Mouse (Mus musculus) gastrocnemius, adult 2 months (tissue): ENCODE measurements around the gene Anp32b. TPM values are rescaled to one million over a fixed set of nuclear protein-coding genes. Genes with fewer than 3 reads are reported as not detected.

Experiments
- DNase-seq: peaks from one replicate; pipeline ENCODE4 v3.0.0; 2022
- H3K27ac ChIP-seq: fragments of 200-600 bp; 2 replicates; pipeline ENCODE4 v1.8.1; 2022; ENCODE audit warnings: mild to moderate bottlenecking
- H3K4me3 ChIP-seq: fragments of 200-600 bp; 2 replicates; pipeline ENCODE4 v1.8.1; 2022; ENCODE audit warnings: mild to moderate bottlenecking, moderate library complexity
- CTCF ChIP-seq: fragments of 200-600 bp; IDR thresholded peaks from 2 replicates; pipeline ENCODE4 v1.8.1; 2022; ENCODE audit warnings: antibody characterized with exemption, mild to moderate bottlenecking, moderate library complexity
- intact Hi-C: fragments of 180-260 bp; cut with DNase I; formaldehyde crosslinking; loops from one replicate; pipeline ENCODE4 v1.15.1; 2025
- total RNA-seq, 2 experiments: library from RNA; stranded (reverse); gene quantifications; 2 replicates each; pipeline ENCODE4 v1.2.3; 2021

The Anp32b gene
- total RNA-seq, 2 experiments from 2014 or later, result 62.7 to 65.8 TPM

DNA sequence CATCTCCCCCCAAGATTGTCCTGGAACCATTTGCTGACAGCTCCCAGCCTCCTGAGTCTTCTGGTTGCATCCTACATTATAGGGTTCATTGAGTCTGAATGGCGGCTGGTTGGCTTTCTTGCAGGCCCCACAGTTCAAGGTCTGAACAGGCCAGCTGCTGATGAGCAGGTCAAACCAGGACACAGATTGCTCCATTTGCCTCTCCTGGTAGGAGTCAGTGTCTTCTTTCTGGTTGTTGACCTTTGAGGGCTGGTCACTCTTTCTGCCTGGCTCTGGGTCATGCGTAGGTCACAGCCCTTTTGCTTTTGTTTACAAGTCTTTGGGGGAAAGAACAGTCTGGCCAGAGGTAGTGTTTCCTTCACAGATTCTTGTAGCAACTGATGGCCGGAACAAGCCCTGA lies 47.8 kb downstream of the Anp32b start:
- peak; percentile 37 for DNase-seq
- Histone ChIP-seq H3K4me3 (no peak overlapping the region), H3K27ac (peak overlapping the region; percentile 46; the same call in 1 of the 2 replicates)
- intact Hi-C loops, result loop anchor here (5.0 kb wide), 1 partner anchor 106 kb away; no protein-coding TSS in a partner anchor
- TF ChIP-seq CTCF, result no peak

DNA sequence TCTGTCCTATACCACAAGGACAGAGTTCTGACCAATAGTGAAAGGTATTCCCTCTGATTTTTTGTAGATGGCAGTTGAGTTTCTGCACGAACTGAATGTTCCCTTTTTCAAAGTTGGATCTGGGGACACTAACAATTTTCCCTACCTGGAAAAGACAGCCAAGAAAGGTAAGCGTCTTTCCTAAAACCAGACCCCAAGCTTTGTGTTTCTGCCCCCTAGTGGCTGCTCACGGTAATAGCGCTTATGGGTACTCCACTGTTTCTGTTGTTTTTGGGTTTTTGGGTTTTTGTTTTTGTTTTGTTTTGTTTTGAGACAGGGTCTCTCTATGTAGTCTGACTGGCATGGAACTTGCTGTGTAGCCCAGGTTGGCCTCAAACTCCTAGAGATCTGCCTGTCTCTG lies 48.3 kb downstream of the Anp32b start:
- TF ChIP-seq CTCF, result peak; percentile 91
- peak; percentile 46 for DNase-seq
- intact Hi-C loops, result loop anchor here (5.0 kb wide), 1 partner anchor 107 kb away; no protein-coding TSS in a partner anchor
- peak overlapping the region; percentile 46; the same call in 1 of the 2 replicates for H3K27ac ChIP-seq
- H3K4me3 ChIP-seq, result no peak overlapping the region

DNA sequence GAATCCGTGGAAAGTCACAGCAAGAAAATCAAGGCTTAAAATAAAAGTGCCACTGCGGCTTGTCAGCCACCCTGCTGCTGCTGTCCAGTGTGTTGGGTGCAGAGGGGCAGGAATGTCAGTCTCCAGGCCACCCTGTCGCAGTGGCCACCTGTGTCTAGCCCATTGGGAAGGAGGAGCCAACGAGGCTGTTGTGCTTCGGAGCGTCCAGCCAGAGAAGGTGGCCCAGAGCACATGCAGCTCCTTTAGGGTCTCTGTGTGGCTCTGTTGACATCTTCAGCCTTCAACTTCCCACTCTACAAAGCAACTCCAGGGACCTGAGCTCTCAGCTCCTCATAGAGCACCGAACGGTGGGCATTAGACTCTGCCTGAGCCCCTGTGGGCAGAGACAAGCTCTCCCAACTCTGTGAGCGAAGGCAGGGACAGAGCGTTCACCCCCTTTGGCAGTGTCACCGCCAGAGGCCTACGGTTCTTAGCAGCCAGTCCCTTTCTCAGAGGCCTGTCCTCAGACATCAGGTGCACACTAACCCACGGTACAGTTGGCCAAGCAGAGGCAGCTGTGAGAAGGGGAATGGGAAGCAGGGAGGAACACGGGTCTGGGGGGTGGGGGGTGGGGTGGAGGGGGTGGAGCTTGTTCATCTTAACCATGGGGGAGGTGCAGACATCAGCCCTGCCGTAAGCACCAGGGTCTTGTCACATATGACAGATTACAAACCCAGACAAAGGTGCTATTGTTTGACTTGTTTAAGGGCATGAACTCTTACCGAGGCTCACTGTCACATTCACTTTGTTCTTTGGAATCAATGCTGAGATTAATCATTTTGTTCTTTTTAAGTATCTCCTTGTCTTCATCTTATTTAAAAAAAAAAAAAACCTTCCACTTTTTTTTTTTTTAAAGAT lies 52.2 kb downstream of the Anp32b start:
- no peak overlapping the region for H3K4me3 ChIP-seq
- no peak for TF ChIP-seq CTCF
- peak; percentile 16 for DNase-seq
- no peak overlapping the region for H3K27ac ChIP-seq
- intact Hi-C loops, result no loop called here

DNA sequence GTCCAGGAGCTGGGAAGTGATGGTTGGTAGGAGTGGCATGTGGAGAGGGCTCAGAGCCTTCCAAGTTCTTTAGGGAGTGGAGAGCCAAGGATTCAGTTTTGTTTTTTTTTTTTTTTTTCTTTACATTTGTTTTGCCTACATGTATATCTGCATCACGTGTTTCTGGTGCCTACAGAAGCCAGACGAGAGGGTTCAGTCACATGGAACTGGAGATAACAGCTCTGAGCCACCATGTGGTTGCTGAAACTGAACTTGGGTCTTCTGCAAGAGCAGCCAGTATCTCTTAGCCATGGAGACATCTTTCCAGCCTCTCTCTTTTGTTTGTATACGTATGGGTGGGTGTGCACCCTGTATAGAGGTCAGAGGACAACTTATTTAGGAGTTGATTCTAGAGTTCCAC lies 53.2 kb downstream of the Anp32b start:
- H3K4me3 ChIP-seq, result no peak overlapping the region
- intact Hi-C loops, result no loop called here

DNA sequence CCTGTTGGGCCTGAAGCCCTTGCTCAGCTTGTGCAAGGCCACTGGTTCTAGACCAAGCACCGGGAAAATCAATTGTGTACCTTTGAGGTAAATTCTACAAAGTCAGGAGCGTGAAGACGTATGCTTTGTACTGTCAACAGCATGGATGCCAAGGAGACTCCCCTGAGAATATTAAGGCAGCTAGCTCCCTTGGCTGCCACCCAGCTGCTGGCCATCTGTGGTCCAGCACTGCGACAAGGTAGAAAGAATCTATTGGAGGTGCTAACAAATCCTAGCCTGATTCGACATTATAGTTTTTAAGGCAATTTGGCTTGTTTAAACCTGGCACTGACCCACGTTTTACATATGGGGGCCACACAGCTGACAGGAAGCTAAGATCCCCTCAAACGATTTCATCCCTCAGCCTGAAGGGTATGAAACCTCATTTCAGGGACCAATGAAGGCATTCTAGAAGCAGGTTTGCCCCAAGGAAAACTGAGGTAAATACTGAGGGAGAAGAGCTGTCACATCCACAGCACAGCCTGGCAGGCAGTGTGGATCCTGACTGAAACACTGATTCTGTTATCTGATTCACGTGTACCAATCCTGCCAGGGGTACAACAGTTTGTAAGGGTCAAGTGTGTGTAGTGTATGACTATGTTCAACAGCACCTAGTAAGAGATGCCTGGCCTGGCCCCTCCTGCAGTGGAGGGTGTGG lies 54.8 kb downstream of the Anp32b start:
- DNase-seq, result peak; percentile 19
- intact Hi-C loops, result loop anchor here (5.0 kb wide), 1 partner anchor 147 kb away; the partner anchor contains the start of gene Tbc1d2
- no peak for TF ChIP-seq CTCF
- Histone ChIP-seq H3K4me3 (no peak overlapping the region), H3K27ac (no peak overlapping the region)

More for the DNA sequence above, 53.2 kb downstream of the Anp32b start:
- no peak for DNase-seq
- no peak overlapping the region for H3K27ac ChIP-seq
- no peak for TF ChIP-seq CTCF

DNA sequence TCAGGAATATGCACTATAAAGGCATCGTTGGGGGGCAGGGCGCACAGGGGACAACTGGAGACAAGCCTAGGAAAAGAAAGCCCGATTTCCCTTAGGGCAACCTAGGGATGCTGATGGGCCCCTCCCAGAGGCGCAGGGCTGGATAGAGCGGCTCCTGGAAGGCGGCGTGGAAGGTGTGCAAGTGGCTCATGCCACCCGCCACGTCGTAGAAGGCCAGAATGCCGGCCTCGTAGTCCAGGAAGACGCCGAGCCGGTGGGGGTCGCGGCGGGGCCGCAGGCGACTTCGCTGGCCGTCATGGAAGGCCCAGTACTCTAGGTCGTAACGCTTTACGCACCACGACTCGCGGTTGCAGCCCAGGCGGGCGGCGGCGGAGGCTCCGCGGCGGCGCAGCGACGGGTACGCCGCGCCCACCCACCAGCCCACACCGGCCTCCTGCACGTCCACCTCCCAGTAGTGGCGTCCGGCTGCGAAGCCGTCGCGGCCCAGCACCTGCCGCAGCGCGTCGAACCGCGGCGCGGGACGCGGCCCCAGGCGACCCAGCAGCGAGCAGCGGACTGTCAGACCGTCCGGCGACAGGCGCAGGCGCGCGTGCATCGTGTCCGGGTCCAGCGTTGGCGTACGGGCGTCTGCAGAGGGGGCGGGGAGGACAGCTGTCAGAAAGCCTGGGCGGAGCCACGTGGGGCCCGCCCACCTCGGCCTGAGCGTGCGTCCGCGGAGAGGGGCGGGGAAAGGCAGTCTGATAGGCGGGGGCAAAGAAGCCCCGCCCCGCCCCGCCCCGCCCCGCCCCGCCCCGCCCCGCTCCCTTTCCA lies 56.3 kb downstream of the Anp32b start:
- H3K27ac ChIP-seq, result peak overlapping the region; percentile 94

DNA sequence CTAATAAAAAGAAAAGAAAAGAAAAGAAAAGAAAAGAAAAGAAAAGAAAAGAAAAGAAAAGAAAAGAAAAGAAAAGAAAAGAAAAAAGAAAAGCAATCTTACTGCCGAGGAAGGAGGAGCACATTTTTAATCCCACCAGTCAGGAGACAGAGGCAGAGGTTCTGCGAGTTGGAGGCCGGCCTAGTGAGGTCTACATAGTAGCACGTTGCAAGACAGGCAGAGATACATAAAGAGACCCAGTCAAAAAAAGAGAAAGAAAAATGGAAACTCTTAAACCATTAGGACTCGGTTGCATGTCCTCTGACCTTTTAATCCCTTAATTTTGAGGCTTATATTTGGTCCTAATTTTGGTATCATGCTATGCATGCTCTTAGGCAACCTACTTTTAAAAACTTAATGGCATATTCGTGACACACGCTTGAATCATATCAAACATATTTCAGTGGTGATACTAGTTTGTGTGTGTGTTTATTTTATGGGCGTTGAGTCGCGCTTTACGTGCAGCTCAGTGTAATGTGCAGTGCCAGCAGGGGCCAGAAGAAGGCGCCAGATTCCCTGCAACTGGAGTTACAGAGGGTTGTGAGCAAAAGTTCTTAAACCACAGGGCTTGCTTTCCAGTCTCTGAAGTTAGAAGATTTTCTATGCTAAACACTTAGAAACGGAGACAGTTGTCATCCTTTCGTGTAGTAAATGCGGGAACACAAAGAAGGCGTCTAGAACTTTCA lies 57.2 kb downstream of the Anp32b start:
- peak; percentile 88 for TF ChIP-seq CTCF
- intact Hi-C loops, result loop anchor here (5.0 kb wide), 1 partner anchor 144 kb away; the partner anchor contains the start of gene Tbc1d2
- Histone ChIP-seq H3K27ac (peak overlapping the region; percentile 82), H3K4me3 (peak overlapping the region; percentile 81)
- peak; percentile 84 for DNase-seq

More for the DNA sequence above, 56.3 kb downstream of the Anp32b start:
- intact Hi-C loops, result loop anchor here (5.0 kb wide), 1 partner anchor 145 kb away; the partner anchor contains the start of gene Tbc1d2
- no peak for TF ChIP-seq CTCF
- peak overlapping the region; percentile 81 for H3K4me3 ChIP-seq
- peak; percentile 99 for DNase-seq

DNA sequence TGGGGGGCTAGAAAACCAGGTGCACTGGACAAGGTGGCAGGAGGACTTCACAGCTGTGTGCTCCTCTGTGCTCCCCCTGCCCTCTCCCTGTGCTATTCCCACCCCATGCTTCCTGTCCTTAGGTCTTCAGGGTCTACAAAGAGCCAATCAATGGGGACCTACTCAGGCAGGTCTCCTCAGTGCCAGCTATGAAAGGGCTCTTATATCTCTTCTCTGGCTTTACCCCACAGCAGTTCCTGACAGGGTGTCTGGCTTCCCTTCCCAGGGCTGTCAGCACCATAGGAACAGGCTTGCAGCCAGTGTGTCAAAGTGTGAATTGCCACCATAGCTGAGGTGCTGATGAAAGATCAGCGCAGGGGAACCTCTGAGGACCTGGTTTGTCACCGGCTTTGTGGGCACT lies 69.8 kb downstream of the Anp32b start:
- Histone ChIP-seq H3K4me3 (no peak overlapping the region), H3K27ac (no peak overlapping the region)
- intact Hi-C loops, result no loop called here
- DNase-seq, result no peak
- no peak for TF ChIP-seq CTCF

DNA sequence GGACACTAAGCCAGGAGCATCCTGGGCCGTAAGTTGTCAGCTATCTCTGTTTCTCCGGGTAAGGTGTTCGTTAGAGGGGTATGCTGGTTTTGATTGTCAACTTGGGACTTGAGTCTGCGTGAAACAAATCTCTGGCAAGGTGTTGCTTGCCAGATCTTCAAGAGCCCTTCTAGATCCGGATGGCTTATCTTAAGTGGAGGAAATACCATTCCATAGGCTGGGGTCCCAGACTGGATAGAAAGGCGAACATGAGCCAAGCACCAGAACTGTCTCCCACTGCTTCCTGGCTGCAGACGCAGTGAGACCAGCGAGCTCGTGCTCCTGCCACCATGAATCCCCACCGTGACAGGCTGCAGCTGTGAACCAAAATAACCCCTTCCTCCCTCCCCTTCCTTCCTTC lies 70.8 kb downstream of the Anp32b start:
- intact Hi-C loops, result no loop called here
- no peak for TF ChIP-seq CTCF
- Histone ChIP-seq H3K27ac (no peak overlapping the region), H3K4me3 (no peak overlapping the region)
- DNase-seq, result peak; percentile 8

Other genes starting within 250 kb of the Anp32b start
- gene Foxe1, start 107.3 kb upstream of the Anp32b start, total RNA-seq, result not detected
- 1 to 10 TPM; 2.8 to 3.0 TPM for gene Trmo, start 61.5 kb upstream of the Anp32b start, total RNA-seq
- gene Hemgn, start 37.4 kb upstream of the Anp32b start, total RNA-seq, result not detected
- 10 to 100 TPM; 15.1 to 20.6 TPM for gene Nans, start 38.3 kb downstream of the Anp32b start, total RNA-seq
- 1 to 10 TPM in 1 of 2 experiments, under 1 TPM in 1; 0.56 to 1.2 TPM for gene Trim14, start 85.2 kb downstream of the Anp32b start, total RNA-seq
- gene Coro2a, start 151.3 kb downstream of the Anp32b start, total RNA-seq, result under 1 TPM; 0.10 to 0.39 TPM
- under 1 TPM; 0.39 to 0.59 TPM for gene Tbc1d2, start 199.3 kb downstream of the Anp32b start, total RNA-seq